20 mouse cellular contexts compared by ENCODE assay signal in the genomic region with DNA sequence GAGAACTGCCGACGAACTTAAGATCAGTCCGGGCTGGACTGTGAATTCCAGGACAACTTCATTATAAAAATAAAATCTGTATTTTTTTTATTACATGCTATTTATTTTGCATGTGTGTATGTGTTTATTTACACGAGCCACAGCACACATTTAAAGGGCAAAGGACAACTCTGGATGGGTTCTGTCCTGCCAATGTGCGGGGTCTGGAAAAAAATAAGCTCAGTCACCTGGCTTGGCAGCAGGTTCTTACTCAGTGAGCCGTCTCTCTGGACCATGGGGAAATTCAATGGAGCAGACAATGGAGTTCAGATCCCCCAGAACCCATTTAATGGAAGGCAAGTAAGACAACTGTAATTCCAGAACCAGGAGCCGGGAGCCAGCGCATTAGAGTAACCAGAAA.
"Had no signal": no experiment of that assay in that cellular context is flagged by ENCODE, and none has a peak within 500 bp of the region (broad histone marks: within the 10 kb centered on the region; RNA-seq: fewer than 3 reads in every experiment).

No protein-coding gene starts in this region.

- H3K9me3 ChIP-seq: intestine, embryonic 15.5 days; kidney, embryonic 15.5 days; limb, embryonic 10.5 days; limb, embryonic 13.5 days; megakaryocyte, embryonic 14.5 days; midbrain, embryonic 10.5 days; midbrain, embryonic 13.5 days; neural tube, embryonic 13.5 days; stomach, embryonic 15.5 days had no signal

- H3K4me2 ChIP-seq: intestine, embryonic 15.5 days; kidney, embryonic 15.5 days; limb, embryonic 13.5 days; lung, embryonic 14.5 days; midbrain, embryonic 13.5 days; neural tube, embryonic 13.5 days; stomach, embryonic 15.5 days had no signal

- H3K9ac ChIP-seq: intestine, embryonic 15.5 days; kidney, embryonic 15.5 days; limb, embryonic 13.5 days; lung, embryonic 14.5 days; midbrain, embryonic 13.5 days; neural tube, embryonic 13.5 days; stomach, embryonic 15.5 days had no signal

- H3K4me3 ChIP-seq: intestine, embryonic 15.5 days; kidney, embryonic 15.5 days; limb, embryonic 10.5 days; limb, embryonic 13.5 days; megakaryocyte, embryonic 14.5 days; midbrain, embryonic 10.5 days; midbrain, embryonic 13.5 days; myocyte; neural tube, embryonic 13.5 days; stomach, embryonic 15.5 days had no signal

- ATAC-seq: intestine, embryonic 15.5 days; midbrain, embryonic 13.5 days; midbrain, embryonic 16.5 days had no signal

- H3K4me1 ChIP-seq: intestine, embryonic 15.5 days had no signal

- DNase-seq: kidney, adult 11 months; kidney, postnatal 10 days; kidney, postnatal 4 days; layer of hippocampus, adult 9-11 months; lung, embryonic 14.5 days; retina, postnatal 1 day; right cerebral cortex, postnatal 25 days; spleen, adult 18-20 months; thymus, postnatal 25 days had no signal

- H3K27me3 ChIP-seq: intestine, embryonic 15.5 days; kidney, embryonic 15.5 days; limb, embryonic 13.5 days; megakaryocyte, embryonic 14.5 days; midbrain, embryonic 13.5 days; neural tube, embryonic 13.5 days; stomach, embryonic 15.5 days had no signal

- H3K27ac ChIP-seq: intestine, embryonic 15.5 days; kidney, embryonic 15.5 days; limb, embryonic 10.5 days; limb, embryonic 13.5 days; midbrain, embryonic 10.5 days; midbrain, embryonic 13.5 days; neural tube, embryonic 13.5 days; stomach, embryonic 15.5 days had no signal
